Mouse (Mus musculus) kidney, adult 2 months (tissue): ENCODE results near the gene Ivns1abp. TPM values are rescaled to one million over a fixed set of nuclear protein-coding genes. Genes with fewer than 3 reads are reported as not detected.
A peak's percentile ranks its signal among the peaks of the same experiment; 100 is the strongest.

Experiments used
- DNase-seq: peaks from one replicate; pipeline ENCODE4 v3.0.0; 2021
- H3K27ac ChIP-seq: fragments of 200-500 bp; 2 replicates; pipeline ENCODE4 v1.5.1; 2012; ENCODE audit warnings: low read depth, low read length, control low read depth, inconsistent platforms; ENCODE audit not compliant: insufficient read depth
- H3K27me3 ChIP-seq: fragments of 200-500 bp; replicated peaks from 2 replicates; pipeline ENCODE4 v1.6.1; 2012; ENCODE audit warnings: mild to moderate bottlenecking, moderate library complexity, low read length, inconsistent platforms; ENCODE audit not compliant: control insufficient read depth, insufficient read depth
- H3K36me3 ChIP-seq: fragments of 200-500 bp; 2 replicates; pipeline ENCODE4 v1.6.1; 2012; ENCODE audit warnings: mild to moderate bottlenecking, moderate library complexity, low read length, inconsistent platforms; ENCODE audit not compliant: control insufficient read depth, insufficient read depth
- H3K4me1 ChIP-seq: fragments of 200-500 bp; 2 replicates; pipeline ENCODE4 v1.6.1; 2011; ENCODE audit warnings: low read length; ENCODE audit not compliant: control insufficient read depth, insufficient read depth
- H3K4me3 ChIP-seq: fragments of 200-500 bp; 2 replicates; pipeline ENCODE4 v1.5.1; 2011; ENCODE audit warnings: mild to moderate bottlenecking, low read depth, low read length, control low read depth; ENCODE audit not compliant: insufficient read depth
- CTCF ChIP-seq: fragments of 200-500 bp; conservative IDR thresholded peaks from 2 replicates; pipeline ENCODE4 v1.5.1; 2011; ENCODE audit warnings: low read depth, mild to moderate bottlenecking, control low read depth, low read length, moderate library complexity, mixed read lengths; ENCODE audit not compliant: insufficient read depth, insufficient read length
- POLR2A ChIP-seq: fragments of 200-500 bp; IDR thresholded peaks from one replicate; pipeline ENCODE4 v1.6.1; 2011; ENCODE audit warnings: low read depth, low read length, control low read depth
- WGBS: fragments of 180-500 bp; shearing (Covaris S2); methylation state at CpG from one replicate; pipeline ENCODE4 v1.1.7; 2018; 5-methylcytosine and 5-hydroxymethylcytosine counted together
- polyA plus RNA-seq: library from polyadenylated mRNA; depleted of rRNA; stranded (reverse); fragments of >200 nt; gene quantifications from 2 replicates; pipeline ENCODE4 v1.2.3, GENCODE M21; 2012; rRNA removed

Gene Ivns1abp
- polyA plus RNA-seq, 1 experiment = 155 TPM

DNA sequence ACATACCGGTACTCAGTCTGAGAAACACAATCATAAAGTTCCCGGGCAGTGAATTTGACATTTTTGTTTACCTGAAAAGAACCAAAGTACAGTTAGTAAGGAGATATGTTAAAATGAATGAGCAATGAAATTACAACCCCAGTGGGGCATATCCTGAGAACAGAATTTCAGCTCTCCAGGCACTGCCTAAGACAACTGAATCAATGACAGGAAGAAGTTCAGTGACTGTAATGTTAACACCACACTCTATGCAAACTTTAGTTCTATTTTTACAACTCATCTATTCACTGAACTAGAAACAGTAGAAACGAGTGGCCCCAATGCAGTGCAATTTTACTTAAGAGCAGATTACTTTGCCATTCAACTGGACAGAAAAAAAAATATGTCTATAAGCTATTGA, 26.3 kb downstream of the Ivns1abp start:
- no peak for DNase-seq
- H3K27me3 ChIP-seq = no peaks in the 10 kb centered on the region
- TF ChIP-seq POLR2A (no peak), CTCF (no peak)
- peaks cover 6% of the 10 kb centered on the region; the same call in 1 of the 2 replicates for H3K4me1 ChIP-seq
- no peak overlapping the region for H3K27ac ChIP-seq
- peaks cover 13% of the 10 kb centered on the region for H3K36me3 ChIP-seq
- 68% methylated on average over 3 of the region's 3 CpGs for WGBS
- no peak overlapping the region for H3K4me3 ChIP-seq

DNA sequence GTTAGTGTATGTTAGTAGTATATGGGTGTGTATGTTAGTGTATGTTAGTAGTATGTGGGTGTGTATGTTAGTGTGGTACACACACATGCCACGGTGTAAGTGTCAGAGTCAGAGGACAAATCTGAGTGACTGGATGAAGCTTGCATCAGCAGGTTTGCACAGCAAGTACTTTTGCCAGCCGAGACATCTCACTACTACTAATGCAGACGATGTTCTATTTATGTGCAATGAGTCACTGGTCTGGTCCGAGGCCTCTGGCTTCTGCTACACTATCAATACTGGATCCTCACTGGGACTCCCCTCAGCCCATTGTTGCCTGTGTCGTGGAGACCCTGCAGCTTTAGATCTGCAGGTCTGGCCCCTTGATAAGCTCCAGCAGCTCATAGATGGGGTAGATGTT, 27.3 kb downstream of the Ivns1abp start:
- DNase-seq = no peak
- Histone ChIP-seq H3K36me3 (peaks cover 5% of the 10 kb centered on the region), H3K4me1 (no peaks in the 10 kb centered on the region; the same call in 1 of the 2 replicates), H3K4me3 (no peak overlapping the region), H3K27me3 (no peaks in the 10 kb centered on the region), H3K27ac (no peak overlapping the region)
- TF ChIP-seq POLR2A = no peak
- TF ChIP-seq CTCF = no peak
- 78% methylated on average over 5 of the region's 5 CpGs for WGBS

DNA sequence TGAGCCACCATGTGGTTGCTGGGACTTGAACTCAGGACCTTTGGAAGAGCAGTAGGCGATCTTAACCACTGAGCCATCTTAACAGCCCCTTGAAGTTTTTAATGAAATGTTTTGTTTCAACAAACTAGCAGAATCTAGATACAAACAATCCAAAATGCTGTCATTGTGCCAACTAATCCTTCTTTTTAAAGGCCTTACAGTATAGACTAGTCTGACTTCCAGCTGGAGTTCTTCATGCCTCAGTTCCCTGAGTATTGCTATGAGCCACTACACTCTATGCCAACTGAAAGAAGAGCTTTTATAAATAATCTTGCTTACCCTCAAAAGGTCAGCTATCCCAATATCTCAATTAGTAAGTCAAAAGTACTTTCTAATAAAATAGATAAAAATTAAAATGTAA, 28.5 kb downstream of the Ivns1abp start:
- no peak for DNase-seq
- Histone ChIP-seq H3K27me3 (no peaks in the 10 kb centered on the region), H3K36me3 (peaks cover 5% of the 10 kb centered on the region), H3K4me1 (no peaks in the 10 kb centered on the region; the same call in 1 of the 2 replicates), H3K27ac (no peak overlapping the region), H3K4me3 (no peak overlapping the region)
- 98% methylated on average over 1 of the region's 1 CpGs for WGBS
- no peak for TF ChIP-seq CTCF
- TF ChIP-seq POLR2A = no peak

DNA sequence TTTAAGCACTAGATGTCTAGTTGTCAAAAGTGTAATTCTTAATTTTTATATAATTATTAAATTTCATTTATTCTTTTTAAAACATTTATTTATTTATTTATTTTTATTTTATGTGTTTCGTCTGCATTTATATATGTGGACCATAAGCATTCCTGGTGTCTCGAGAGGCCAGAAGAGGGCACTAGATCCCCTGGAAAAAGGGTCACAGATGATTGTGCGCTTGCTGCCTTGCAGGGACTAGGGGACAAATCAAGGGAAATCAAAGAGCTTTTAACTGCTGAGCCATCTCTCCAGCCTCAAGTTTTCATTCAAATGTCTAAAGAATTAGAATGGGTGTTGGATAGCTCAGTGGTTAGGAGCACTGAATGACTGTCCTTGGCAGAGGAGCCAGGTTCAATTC, 33.1 kb downstream of the Ivns1abp start:
- peaks cover 4% of the 10 kb centered on the region for H3K36me3 ChIP-seq
- TF ChIP-seq CTCF (0 out of 2 replicates have a peak, but pooled peaks have one; percentile 9), POLR2A (no peak)
- no peaks in the 10 kb centered on the region for H3K27me3 ChIP-seq
- WGBS = 95% methylated on average over 3 of the region's 3 CpGs
- no peak for DNase-seq
- H3K4me3 ChIP-seq = no peak overlapping the region
- H3K27ac ChIP-seq = no peak overlapping the region
- H3K4me1 ChIP-seq = no peaks in the 10 kb centered on the region

DNA sequence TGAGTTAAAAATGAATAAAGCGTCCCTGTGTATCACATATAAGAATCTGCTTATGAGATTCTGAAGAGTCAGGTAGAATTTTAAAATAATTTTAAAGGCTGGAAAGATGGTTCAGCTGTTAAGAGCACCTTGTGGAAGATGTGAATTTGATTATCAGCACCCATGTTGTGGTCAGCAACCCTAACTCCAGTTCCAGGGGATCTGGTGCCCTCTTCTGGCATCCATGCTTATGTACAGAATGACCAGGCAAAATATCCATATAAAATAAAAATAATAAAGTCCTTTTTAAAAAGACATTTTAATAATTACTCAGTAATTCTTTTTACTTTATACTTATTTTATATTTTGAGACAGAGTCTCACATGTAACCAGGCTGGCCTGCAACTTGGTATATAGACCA, 45.8 kb downstream of the Ivns1abp start:
- peak; percentile 39 for DNase-seq
- no peaks in the 10 kb centered on the region for H3K4me1 ChIP-seq
- peaks cover 8% of the 10 kb centered on the region for H3K36me3 ChIP-seq
- WGBS = 96% methylated on average over 1 of the region's 1 CpGs
- no peak overlapping the region for H3K27ac ChIP-seq
- TF ChIP-seq CTCF = peak; percentile 70
- no peak for TF ChIP-seq POLR2A
- H3K4me3 ChIP-seq = no peak overlapping the region
- H3K27me3 ChIP-seq = no peaks in the 10 kb centered on the region

DNA sequence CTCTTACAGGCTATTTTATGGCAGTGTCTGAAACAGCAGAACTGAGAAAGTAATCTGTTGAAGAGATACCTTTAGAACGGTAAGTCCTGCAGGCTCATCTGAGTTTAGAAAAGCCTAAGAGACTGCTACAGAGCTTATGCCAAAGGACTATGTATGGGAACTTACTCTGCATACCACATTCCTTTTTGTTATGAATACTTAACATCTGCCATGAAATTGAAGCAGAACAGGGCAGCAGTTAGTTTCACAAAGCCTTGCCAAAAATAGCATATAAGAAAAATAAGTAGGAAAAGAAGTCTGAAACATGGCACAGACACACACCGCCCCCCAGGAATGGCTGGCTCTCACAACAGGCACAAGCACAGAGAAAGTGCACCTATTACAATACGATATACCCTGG, 65.5 kb downstream of the Ivns1abp start:
- 93% methylated on average over 3 of the region's 3 CpGs for WGBS

More for the DNA sequence above, 65.5 kb downstream of the Ivns1abp start:
- H3K4me3 ChIP-seq = no peak overlapping the region
- no peak overlapping the region for H3K27ac ChIP-seq
- H3K27me3 ChIP-seq = no peaks in the 10 kb centered on the region
- DNase-seq = no peak
- peaks cover 5% of the 10 kb centered on the region for H3K36me3 ChIP-seq
- no peak for TF ChIP-seq CTCF
- TF ChIP-seq POLR2A = no peak
- no peaks in the 10 kb centered on the region for H3K4me1 ChIP-seq

Other genes with a start within 250 kb of the Ivns1abp start
- not detected in 2 replicates for gene Gm47985, start 161.9 kb upstream of the Ivns1abp start, polyA plus RNA-seq
- 0.31 and 0.54 TPM in 2 replicates for gene Gm8947, start 152.1 kb upstream of the Ivns1abp start, polyA plus RNA-seq
- gene Gm47995, start 146.0 kb upstream of the Ivns1abp start, polyA plus RNA-seq = not detected in 2 replicates
- gene 3110040M04Rik, start 140.4 kb upstream of the Ivns1abp start, polyA plus RNA-seq = 0.13 and 0.19 TPM in 2 replicates
- not detected in 2 replicates for gene Gm47996, start 134.3 kb upstream of the Ivns1abp start, polyA plus RNA-seq
- 8.9 and 9.5 TPM in 2 replicates for gene Swt1, start 84.0 kb downstream of the Ivns1abp start, polyA plus RNA-seq
- 14.7 and 15.7 TPM in 2 replicates for gene Trmt1l, start 84.1 kb downstream of the Ivns1abp start, polyA plus RNA-seq
- gene Rnf2, start 156.5 kb downstream of the Ivns1abp start, polyA plus RNA-seq = 13.8 and 16.4 TPM in 2 replicates
- 5.7 and 5.8 TPM in 2 replicates for gene Fam129a, start 226.7 kb downstream of the Ivns1abp start, polyA plus RNA-seq